Mouse (Mus musculus) lung, postnatal 0 days (tissue): ENCODE results near the gene Tubb4a.

Experiments
- CTCF ChIP-seq: IDR thresholded peaks from 2 replicates; pipeline ENCODE4 v1.5.1; 2016; ENCODE audit warnings: antibody characterized with exemption, mild to moderate bottlenecking
- EP300 ChIP-seq: IDR thresholded peaks from 2 replicates; pipeline ENCODE4 v1.6.1; 2016; ENCODE audit warnings: antibody characterized with exemption, mild to moderate bottlenecking, control low read depth

DNA sequence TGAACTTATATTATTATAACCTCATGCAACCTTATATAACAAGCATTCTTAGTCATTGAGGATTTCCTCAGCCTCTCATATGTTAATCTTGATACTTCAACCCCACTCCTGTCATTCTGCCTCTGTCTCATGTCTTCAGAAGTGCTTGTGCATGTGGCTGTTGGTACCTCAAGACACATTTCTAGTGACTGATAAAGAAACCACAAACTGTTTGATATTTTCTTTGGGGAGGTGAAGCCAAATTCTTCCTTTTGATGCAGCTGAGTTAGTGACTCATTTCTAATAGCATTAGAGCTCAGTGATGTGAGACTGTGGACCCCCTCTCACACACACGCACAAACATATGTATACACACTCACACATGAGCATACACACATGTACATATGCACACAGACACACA lies 44.2 kb upstream of the Tubb4a start:
- no peak for TF ChIP-seq CTCF
- TF ChIP-seq EP300, result no peak
